Mouse (Mus musculus): Measurements from ENCODE around the gene Sema4a. TPM values are rescaled to one million over a fixed set of nuclear protein-coding genes. Genes with fewer than 3 reads are reported as not detected.

Gene Sema4a
- polyA plus RNA-seq (2015; fragmentation: Nextera tagmentation; extraction: Ambion mirVana) = 32.3 and 32.8 TPM in 2 replicates

GRCm38 (mm10) chr3:88460983-88461696, at the start of gene Sema4a:
Gene Sema4a (minus strand): TSS chr3:88461182.
- Histone ChIP-seq H3K4me2 (ENCODE audit: low read length) (peak within 1 kb of the TSS; percentile 10; the same call in 1 of the 2 replicates), H3K9ac (ENCODE audit: low read depth, low read length) (no peak within 1 kb of the TSS), H3K9me3 (ENCODE audit: control insufficient read depth, low read length) (no peaks in the 10 kb centered on the region), H3K4me1 (ENCODE audit: control insufficient read depth, insufficient read depth, low read depth, low read length) (peaks cover 18% of the 10 kb centered on the region), H3K36me3 (ENCODE audit: control insufficient read depth, insufficient read depth, low read length) (no peaks in the 10 kb centered on the region), H3K4me3 (ENCODE audit: low read length) (no peak within 1 kb of the TSS), H3K27me3 (replicated peaks; ENCODE audit: control insufficient read depth, insufficient read depth, low read length) (no peaks in the 10 kb centered on the region), H3K27ac (ENCODE audit: low read depth, low read length) (no peak within 1 kb of the TSS)
- 34% methylated on average over 12 of the region's 12 CpGs for WGBS
- peak; percentile 46 for ATAC-seq

GRCm38 (mm10) chr3:88509692-88510420, 48.9 kb upstream of the Sema4a start, which contains the start of gene Lmna:
Gene Lmna (minus strand): TSS chr3:88509956.
- no peaks in the 10 kb centered on the region for H3K36me3 ChIP-seq (ENCODE audit: control insufficient read depth, insufficient read depth, low read length)
- peak; percentile 96 for ATAC-seq
- peak within 1 kb of the TSS; percentile 84 for H3K27ac ChIP-seq (ENCODE audit: low read depth, low read length)
- no peaks in the 10 kb centered on the region for H3K9me3 ChIP-seq (ENCODE audit: control insufficient read depth, low read length)
- peak within 1 kb of the TSS; percentile 42 for H3K4me3 ChIP-seq (ENCODE audit: low read length)
- peak within 1 kb of the TSS; percentile 68 for H3K9ac ChIP-seq (ENCODE audit: low read depth, low read length)
- H3K4me1 ChIP-seq (ENCODE audit: control insufficient read depth, insufficient read depth, low read depth, low read length) = peaks cover 21% of the 10 kb centered on the region
- H3K27me3 ChIP-seq (replicated peaks; ENCODE audit: control insufficient read depth, insufficient read depth, low read length) = no peaks in the 10 kb centered on the region
- WGBS = under 1% methylated on average over 31 of the region's 31 CpGs
- H3K4me2 ChIP-seq (ENCODE audit: low read length) = peak within 1 kb of the TSS; percentile 72

- Histone ChIP-seq H3K27ac (ENCODE audit: low read depth, low read length) (peak overlapping the region; percentile 84), H3K36me3 (ENCODE audit: control insufficient read depth, insufficient read depth, low read length) (no peaks in the 10 kb centered on the region), H3K4me3 (ENCODE audit: low read length) (peak overlapping the region; percentile 42), H3K4me2 (ENCODE audit: low read length) (peak overlapping the region; percentile 72), H3K9ac (ENCODE audit: low read depth, low read length) (peak overlapping the region; percentile 68), H3K4me1 (ENCODE audit: control insufficient read depth, insufficient read depth, low read depth, low read length) (peaks cover 21% of the 10 kb centered on the region), H3K9me3 (ENCODE audit: control insufficient read depth, low read length) (no peaks in the 10 kb centered on the region), H3K27me3 (replicated peaks; ENCODE audit: control insufficient read depth, insufficient read depth, low read length) (no peaks in the 10 kb centered on the region)
- 73% methylated on average over 3 of the region's 3 CpGs for WGBS
- ATAC-seq = no peak
Observed at GRCm38 (mm10) chr3:88509250-88509649, 48.3 kb upstream of the Sema4a start.

- Histone ChIP-seq H3K4me1 (ENCODE audit: control insufficient read depth, insufficient read depth, low read depth, low read length) (peaks cover 32% of the 10 kb centered on the region), H3K9ac (ENCODE audit: low read depth, low read length) (no peak overlapping the region), H3K4me2 (ENCODE audit: low read length) (no peak overlapping the region), H3K27me3 (replicated peaks; ENCODE audit: control insufficient read depth, insufficient read depth, low read length) (no peaks in the 10 kb centered on the region), H3K4me3 (ENCODE audit: low read length) (no peak overlapping the region), H3K9me3 (ENCODE audit: control insufficient read depth, low read length) (no peaks in the 10 kb centered on the region), H3K36me3 (ENCODE audit: control insufficient read depth, insufficient read depth, low read length) (no peaks in the 10 kb centered on the region), H3K27ac (ENCODE audit: low read depth, low read length) (no peak overlapping the region)
- no peak for ATAC-seq
- WGBS = 57% methylated on average over 7 of the region's 7 CpGs
Observed at GRCm38 (mm10) chr3:88505765-88506164, 44.8 kb upstream of the Sema4a start.

GRCm38 (mm10) chr3:88505081-88505480, 44.1 kb upstream of the Sema4a start:
- Histone ChIP-seq H3K9ac (ENCODE audit: low read depth, low read length) (no peak overlapping the region), H3K4me2 (ENCODE audit: low read length) (no peak overlapping the region), H3K27me3 (replicated peaks; ENCODE audit: control insufficient read depth, insufficient read depth, low read length) (no peaks in the 10 kb centered on the region), H3K36me3 (ENCODE audit: control insufficient read depth, insufficient read depth, low read length) (no peaks in the 10 kb centered on the region), H3K27ac (ENCODE audit: low read depth, low read length) (no peak overlapping the region), H3K4me1 (ENCODE audit: control insufficient read depth, insufficient read depth, low read depth, low read length) (peaks cover 29% of the 10 kb centered on the region), H3K9me3 (ENCODE audit: control insufficient read depth, low read length) (no peaks in the 10 kb centered on the region), H3K4me3 (ENCODE audit: low read length) (no peak overlapping the region)
- ATAC-seq = no peak
- WGBS = 62% methylated on average over 6 of the region's 6 CpGs

- no peak for ATAC-seq
- Histone ChIP-seq H3K36me3 (ENCODE audit: control insufficient read depth, insufficient read depth, low read length) (no peaks in the 10 kb centered on the region), H3K4me2 (ENCODE audit: low read length) (no peak overlapping the region), H3K4me1 (ENCODE audit: control insufficient read depth, insufficient read depth, low read depth, low read length) (peaks cover 19% of the 10 kb centered on the region), H3K4me3 (ENCODE audit: low read length) (no peak overlapping the region), H3K9ac (ENCODE audit: low read depth, low read length) (no peak overlapping the region), H3K27ac (ENCODE audit: low read depth, low read length) (no peak overlapping the region; the same call in 1 of the 2 replicates), H3K9me3 (ENCODE audit: control insufficient read depth, low read length) (no peaks in the 10 kb centered on the region), H3K27me3 (replicated peaks; ENCODE audit: control insufficient read depth, insufficient read depth, low read length) (no peaks in the 10 kb centered on the region)
- 46% methylated on average over 8 of the region's 8 CpGs for WGBS
Observed at GRCm38 (mm10) chr3:88503881-88504746, 43.1 kb upstream of the Sema4a start.

- ATAC-seq = peak; percentile 25; the same call in 1 of the 2 replicates
- 36% methylated on average over 4 of the region's 4 CpGs for WGBS
- H3K36me3 ChIP-seq (ENCODE audit: control insufficient read depth, insufficient read depth, low read length) = no peaks in the 10 kb centered on the region
- no peaks in the 10 kb centered on the region for H3K27me3 ChIP-seq (replicated peaks; ENCODE audit: control insufficient read depth, insufficient read depth, low read length)
- peak overlapping the region; percentile 93 for H3K4me2 ChIP-seq (ENCODE audit: low read length)
- H3K4me3 ChIP-seq (ENCODE audit: low read length) = peak overlapping the region; percentile 87
- no peaks in the 10 kb centered on the region for H3K9me3 ChIP-seq (ENCODE audit: control insufficient read depth, low read length)
- H3K27ac ChIP-seq (ENCODE audit: low read depth, low read length) = peak overlapping the region; percentile 81
- H3K9ac ChIP-seq (ENCODE audit: low read depth, low read length) = peak overlapping the region; percentile 90
- peaks cover 19% of the 10 kb centered on the region for H3K4me1 ChIP-seq (ENCODE audit: control insufficient read depth, insufficient read depth, low read depth, low read length)
Observed at GRCm38 (mm10) chr3:88503505-88503863, 42.5 kb upstream of the Sema4a start.

GRCm38 (mm10) chr3:88502641-88503504, 41.9 kb upstream of the Sema4a start:
- Histone ChIP-seq H3K9ac (ENCODE audit: low read depth, low read length) (peak overlapping the region; percentile 90), H3K4me1 (ENCODE audit: control insufficient read depth, insufficient read depth, low read depth, low read length) (peaks cover 19% of the 10 kb centered on the region), H3K36me3 (ENCODE audit: control insufficient read depth, insufficient read depth, low read length) (no peaks in the 10 kb centered on the region), H3K27me3 (replicated peaks; ENCODE audit: control insufficient read depth, insufficient read depth, low read length) (no peaks in the 10 kb centered on the region), H3K4me2 (ENCODE audit: low read length) (peak overlapping the region; percentile 93), H3K4me3 (ENCODE audit: low read length) (peak overlapping the region; percentile 87), H3K9me3 (ENCODE audit: control insufficient read depth, low read length) (no peaks in the 10 kb centered on the region), H3K27ac (ENCODE audit: low read depth, low read length) (peak overlapping the region; percentile 81)
- under 1% methylated on average over 54 of the region's 55 CpGs for WGBS
- ATAC-seq = peak; percentile 93
